Mouse (Mus musculus): ENCODE measurements around the gene Acsl3. TPM values are rescaled to one million over a fixed set of nuclear protein-coding genes. Genes with fewer than 3 reads are reported as not detected.
A peak's percentile ranks its signal among the peaks of the same experiment; 100 is the strongest.

Acsl3 gene
- polyA plus RNA-seq, 1 experiment from 2014 or later, result 70.2 TPM

DNA sequence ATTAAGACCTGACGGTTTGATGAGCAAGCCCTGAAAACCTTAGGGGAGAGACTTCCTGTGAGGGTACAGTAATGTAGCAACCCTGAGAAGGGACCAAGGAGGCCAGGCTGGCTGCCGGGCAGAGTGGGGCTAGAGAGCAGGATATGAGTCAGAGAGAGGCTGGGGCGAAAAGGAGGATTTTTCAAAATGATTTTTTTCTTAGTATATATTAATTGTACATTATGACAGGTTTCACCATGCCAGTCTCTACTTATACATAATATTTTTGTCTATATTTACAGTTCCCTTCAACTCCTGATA is 67.5 kb downstream of the Acsl3 start:
- ATAC-seq (ENCODE audit: low read depth), result peak; percentile 60
- Histone ChIP-seq H3K4me2 (peak overlapping the region; percentile 34), H3K27me3 (no peaks in the 10 kb centered on the region), H3K4me3 (no peak overlapping the region), H3K36me3 (no peaks in the 10 kb centered on the region), H3K27ac (replicated peaks) (peak overlapping the region; percentile 61; the same call in 1 of the 2 replicates), H3K9ac (peak overlapping the region; percentile 43; the same call in 1 of the 2 replicates), H3K4me1 (replicated peaks) (peaks cover 19% of the 10 kb centered on the region), H3K9me3 (no peaks in the 10 kb centered on the region)
- WGBS, result 51% methylated on average over 3 of the region's 3 CpGs

DNA sequence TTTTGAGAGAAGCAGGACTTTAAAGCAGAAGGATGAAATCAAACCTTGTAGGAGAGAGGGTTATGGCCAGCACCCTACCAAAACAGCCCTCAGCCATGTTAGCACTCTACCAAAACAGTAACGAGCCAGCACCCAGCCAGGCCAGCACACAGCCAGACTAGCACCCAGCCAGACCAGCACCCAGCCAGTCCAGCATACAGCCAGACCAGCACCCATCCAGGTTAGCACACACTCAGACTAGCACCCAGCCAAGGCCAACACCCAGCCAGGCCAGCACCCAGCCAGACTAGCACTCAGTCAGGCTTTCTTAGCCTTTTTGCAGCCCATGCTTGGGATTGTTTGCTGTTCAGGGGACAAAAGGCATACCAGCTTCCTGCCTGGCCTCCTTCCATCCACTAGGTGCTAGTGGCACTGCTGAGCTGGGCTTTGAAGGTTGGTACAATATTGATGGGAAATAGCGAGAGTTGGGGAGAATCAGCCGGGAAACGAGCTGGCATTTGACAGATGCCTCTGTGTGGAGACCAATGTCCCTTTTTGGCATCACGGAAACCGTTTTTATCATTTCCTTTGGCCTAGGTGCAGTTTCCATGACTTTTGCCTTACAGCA is 68.1 kb downstream of the Acsl3 start:
- WGBS, result 55% methylated on average over 6 of the region's 6 CpGs
- H3K9me3 ChIP-seq, result no peaks in the 10 kb centered on the region
- H3K4me1 ChIP-seq (replicated peaks), result peaks cover 19% of the 10 kb centered on the region
- no peaks in the 10 kb centered on the region for H3K36me3 ChIP-seq
- no peak overlapping the region for H3K4me3 ChIP-seq
- no peak overlapping the region for H3K4me2 ChIP-seq
- ATAC-seq (ENCODE audit: low read depth), result peak; percentile 51
- H3K27ac ChIP-seq (replicated peaks), result no peak overlapping the region
- no peaks in the 10 kb centered on the region for H3K27me3 ChIP-seq
- peak overlapping the region; percentile 45; the same call in 1 of the 2 replicates for H3K9ac ChIP-seq

DNA sequence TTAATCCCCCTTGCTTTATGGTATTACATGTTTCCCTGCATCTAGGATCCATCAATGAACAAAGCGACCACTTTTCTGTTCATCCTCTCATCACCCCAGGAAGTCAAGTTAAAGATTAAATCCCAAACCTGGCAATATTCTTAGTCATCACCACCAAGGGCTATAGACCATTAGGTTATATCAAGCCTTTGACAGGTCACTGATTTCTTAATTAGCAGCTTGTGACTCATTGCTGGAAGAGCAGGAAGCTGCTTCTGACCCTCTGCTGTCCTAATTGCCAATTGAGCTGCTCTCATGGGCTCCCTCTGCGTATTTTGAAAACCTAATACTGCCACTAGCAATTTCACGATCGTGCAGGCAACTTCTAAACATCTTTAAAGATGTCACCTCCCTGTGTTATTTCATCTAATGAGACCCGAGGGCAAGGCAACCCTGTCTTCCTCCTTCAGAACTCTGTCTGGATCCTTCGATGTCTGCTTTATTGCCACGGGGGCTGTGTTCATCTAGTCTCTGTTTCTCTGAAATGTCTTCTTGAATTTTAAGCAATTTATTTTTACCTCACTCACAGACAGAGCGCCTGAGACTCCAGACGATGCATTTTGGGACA is 72.6 kb downstream of the Acsl3 start:
- Histone ChIP-seq H3K27me3 (no peaks in the 10 kb centered on the region), H3K4me2 (no peak overlapping the region), H3K4me1 (replicated peaks) (peaks cover 13% of the 10 kb centered on the region), H3K9ac (no peak overlapping the region), H3K4me3 (no peak overlapping the region), H3K36me3 (no peaks in the 10 kb centered on the region), H3K9me3 (no peaks in the 10 kb centered on the region), H3K27ac (replicated peaks) (no peak overlapping the region)
- ATAC-seq (ENCODE audit: low read depth), result no peak
- 76% methylated on average over 9 of the region's 9 CpGs for WGBS

DNA sequence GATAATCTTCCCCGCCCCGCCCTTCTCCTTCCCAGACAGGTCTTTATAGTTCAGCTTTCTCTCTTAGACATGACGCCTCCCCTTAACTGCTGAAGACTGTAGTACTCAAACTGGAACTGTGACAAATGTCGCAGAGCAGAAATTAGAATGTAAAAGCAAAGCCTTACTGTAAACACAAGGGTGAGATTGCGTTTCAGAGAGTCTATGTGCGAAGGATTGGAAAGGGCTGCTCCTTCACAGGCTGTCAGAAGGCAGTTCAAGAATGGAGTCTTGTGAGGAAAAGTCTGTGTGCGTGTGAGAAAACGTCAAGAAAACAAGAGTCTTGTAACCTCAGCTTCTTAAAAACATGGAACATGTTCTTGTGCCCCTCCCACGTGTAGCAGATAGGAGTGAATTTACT is 74.7 kb downstream of the Acsl3 start:
- no peak for ATAC-seq (ENCODE audit: low read depth)
- H3K9me3 ChIP-seq, result no peaks in the 10 kb centered on the region
- no peak overlapping the region for H3K27ac ChIP-seq (replicated peaks)
- no peak overlapping the region for H3K4me2 ChIP-seq
- WGBS, result 90% methylated on average over 9 of the region's 9 CpGs
- no peak overlapping the region for H3K4me3 ChIP-seq
- H3K9ac ChIP-seq, result no peak overlapping the region
- H3K4me1 ChIP-seq (replicated peaks), result no peaks in the 10 kb centered on the region
- no peaks in the 10 kb centered on the region for H3K27me3 ChIP-seq
- no peaks in the 10 kb centered on the region for H3K36me3 ChIP-seq

DNA sequence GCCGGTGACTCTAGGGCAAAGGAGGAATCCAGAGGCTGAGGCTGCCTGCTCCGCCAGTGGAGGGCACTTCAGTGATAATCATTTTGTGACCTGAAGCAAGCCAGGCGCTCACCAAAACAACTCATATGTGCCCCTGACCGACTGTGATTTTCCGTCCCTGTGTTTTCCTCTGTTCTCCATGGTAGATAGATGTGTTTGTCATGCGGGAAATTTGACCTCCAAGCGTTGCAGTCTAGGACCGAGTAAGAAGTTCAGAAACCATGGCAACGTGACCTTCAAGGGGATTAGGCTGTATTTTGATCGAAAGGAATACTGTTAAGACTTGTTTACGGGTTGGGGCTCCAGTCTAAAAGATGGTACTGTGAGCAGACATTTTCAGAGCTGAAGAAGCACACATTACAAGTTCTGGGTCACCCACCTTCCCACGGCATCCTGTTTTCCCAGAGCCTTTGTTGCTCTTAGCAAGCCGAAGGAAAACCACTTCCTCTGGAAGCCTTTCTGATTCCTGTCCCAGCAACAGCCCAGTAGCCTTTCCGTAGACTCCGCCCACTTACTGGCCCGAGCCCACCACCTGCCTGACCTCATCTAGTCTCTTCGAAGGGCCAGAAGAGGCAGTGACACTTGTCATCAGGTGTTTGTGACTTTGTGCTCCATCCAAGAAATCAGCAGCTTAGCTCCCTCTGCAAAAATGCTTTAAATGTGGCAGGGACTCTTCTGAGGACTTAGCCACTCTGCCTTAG is 76.8 kb downstream of the Acsl3 start:
- WGBS, result 78% methylated on average over 17 of the region's 17 CpGs

GRCm38 (mm10) chr1:78737646-78738045 is 80.0 kb downstream of the Acsl3 start:
- H3K4me1 ChIP-seq (replicated peaks), result no peaks in the 10 kb centered on the region
- no peaks in the 10 kb centered on the region for H3K9me3 ChIP-seq
- no peak overlapping the region for H3K4me2 ChIP-seq
- 59% methylated on average over 5 of the region's 5 CpGs for WGBS
- H3K27ac ChIP-seq (replicated peaks), result no peak overlapping the region
- ATAC-seq (ENCODE audit: low read depth), result no peak
- no peak overlapping the region for H3K9ac ChIP-seq
- no peaks in the 10 kb centered on the region for H3K36me3 ChIP-seq
- H3K27me3 ChIP-seq, result no peaks in the 10 kb centered on the region
- no peak overlapping the region for H3K4me3 ChIP-seq

More for the DNA sequence above, 76.8 kb downstream of the Acsl3 start:
- Histone ChIP-seq H3K4me2 (no peak overlapping the region), H3K4me1 (replicated peaks) (no peaks in the 10 kb centered on the region), H3K36me3 (no peaks in the 10 kb centered on the region), H3K9me3 (no peaks in the 10 kb centered on the region), H3K27ac (replicated peaks) (no peak overlapping the region), H3K27me3 (no peaks in the 10 kb centered on the region), H3K9ac (no peak overlapping the region), H3K4me3 (no peak overlapping the region)
- no peak for ATAC-seq (ENCODE audit: low read depth)

DNA sequence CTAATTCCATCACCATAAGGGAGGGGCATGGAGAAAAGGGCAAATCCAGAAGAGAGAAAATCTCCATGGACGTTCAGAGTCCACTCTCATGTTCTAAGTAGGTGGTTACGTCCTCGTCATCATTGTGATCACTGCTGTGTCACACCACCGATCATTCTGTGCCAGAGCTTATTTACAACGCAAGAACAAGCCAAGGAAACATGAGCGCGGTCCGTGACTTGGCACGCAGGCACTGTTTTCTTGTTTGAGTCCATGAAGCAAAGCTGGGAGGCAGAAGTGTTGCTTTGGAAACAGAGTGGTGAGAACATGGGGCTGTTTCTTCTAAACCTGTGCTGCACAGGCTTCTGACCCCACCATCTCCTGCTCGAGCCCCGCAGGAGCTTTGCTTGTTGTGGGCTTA is 83.1 kb downstream of the Acsl3 start:
- no peak overlapping the region for H3K4me3 ChIP-seq
- H3K4me1 ChIP-seq (replicated peaks), result peaks cover 5% of the 10 kb centered on the region; the same call in 1 of the 2 replicates
- ATAC-seq (ENCODE audit: low read depth), result no peak
- no peaks in the 10 kb centered on the region for H3K36me3 ChIP-seq
- 93% methylated on average over 11 of the region's 11 CpGs for WGBS
- no peak overlapping the region for H3K27ac ChIP-seq (replicated peaks)
- no peaks in the 10 kb centered on the region for H3K27me3 ChIP-seq
- no peak overlapping the region for H3K4me2 ChIP-seq
- H3K9me3 ChIP-seq, result no peaks in the 10 kb centered on the region
- H3K9ac ChIP-seq, result no peak overlapping the region

- no peaks in the 10 kb centered on the region for H3K9me3 ChIP-seq
- H3K4me3 ChIP-seq, result no peak overlapping the region
- H3K36me3 ChIP-seq, result no peaks in the 10 kb centered on the region
- H3K4me1 ChIP-seq (replicated peaks), result peaks cover 10% of the 10 kb centered on the region; the same call in 1 of the 2 replicates
- WGBS, result 90% methylated on average over 12 of the region's 12 CpGs
- ATAC-seq (ENCODE audit: low read depth), result no peak
- H3K27me3 ChIP-seq, result no peaks in the 10 kb centered on the region
- no peak overlapping the region for H3K9ac ChIP-seq
- H3K27ac ChIP-seq (replicated peaks), result no peak overlapping the region
- no peak overlapping the region for H3K4me2 ChIP-seq
Observed at GRCm38 (mm10) chr1:78742198-78742597, 84.6 kb downstream of the Acsl3 start.

DNA sequence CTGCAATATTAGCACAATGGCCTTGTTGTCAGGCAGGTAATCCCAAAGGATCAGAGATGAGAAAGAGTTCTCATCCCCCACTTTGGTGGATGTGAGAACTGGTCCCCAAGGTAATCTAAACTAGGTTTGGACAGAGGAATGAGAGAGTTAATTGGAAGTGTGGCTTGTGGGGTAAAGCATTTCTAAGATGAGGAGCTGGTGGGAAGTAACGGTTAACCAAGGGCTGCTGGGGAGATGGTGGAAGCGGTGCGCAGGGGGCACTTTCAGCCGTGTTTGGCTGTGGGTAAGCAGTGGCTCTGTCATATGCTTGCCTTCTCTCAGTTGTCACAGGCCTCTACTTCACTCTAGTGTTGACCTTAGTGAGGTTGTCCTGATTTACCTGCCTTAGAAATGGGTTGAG is 85.7 kb downstream of the Acsl3 start:
- H3K9ac ChIP-seq, result no peak overlapping the region
- peaks cover 10% of the 10 kb centered on the region; the same call in 1 of the 2 replicates for H3K4me1 ChIP-seq (replicated peaks)
- no peak overlapping the region for H3K27ac ChIP-seq (replicated peaks)
- H3K36me3 ChIP-seq, result no peaks in the 10 kb centered on the region
- H3K9me3 ChIP-seq, result no peaks in the 10 kb centered on the region
- ATAC-seq (ENCODE audit: low read depth), result no peak
- no peak overlapping the region for H3K4me2 ChIP-seq
- H3K4me3 ChIP-seq, result no peak overlapping the region
- 84% methylated on average over 4 of the region's 4 CpGs for WGBS
- no peaks in the 10 kb centered on the region for H3K27me3 ChIP-seq

- Histone ChIP-seq H3K27me3 (no peaks in the 10 kb centered on the region), H3K4me2 (no peak overlapping the region), H3K9ac (no peak overlapping the region), H3K9me3 (no peaks in the 10 kb centered on the region), H3K27ac (replicated peaks) (peak overlapping the region; percentile 59), H3K4me1 (replicated peaks) (peaks cover 10% of the 10 kb centered on the region; the same call in 1 of the 2 replicates), H3K4me3 (no peak overlapping the region), H3K36me3 (no peaks in the 10 kb centered on the region)
- ATAC-seq (ENCODE audit: low read depth), result peak; percentile 63
- 54% methylated on average over 5 of the region's 5 CpGs for WGBS
Observed at GRCm38 (mm10) chr1:78745230-78745777, 87.7 kb downstream of the Acsl3 start.
